Mouse (Mus musculus) neural tube, embryonic 15.5 days (tissue): ENCODE measurements at regions not wholly inside any gene's neighbourhood (a gene's known extent, or its start where the extent isn't known, plus 50 kb on each side); places are given as distances from the start of the nearest gene placed in this dataset.

ENCODE experiments used
- ATAC-seq: fragments of 200-750 bp; cut with Nextera tagmentation; 2 replicates; pipeline ENCODE4 v1.8.0; 2017; ENCODE audit warnings: mild to moderate bottlenecking, moderate TSS enrichment, moderate library complexity; ENCODE audit not compliant: low FRiP score
- H3K27ac ChIP-seq: fragments of 300-500 bp; sonication (generic); replicated peaks from 2 replicates; pipeline ENCODE4 v1.5.1; 2015; ENCODE audit warnings: mild to moderate bottlenecking, inconsistent platforms
- H3K27me3 ChIP-seq: fragments of 300-500 bp; sonication (generic); replicated peaks from 2 replicates; pipeline ENCODE4 v1.6.1; 2015; ENCODE audit warnings: inconsistent platforms
- H3K36me3 ChIP-seq: fragments of 300-500 bp; sonication (generic); 2 replicates; pipeline ENCODE4 v1.6.1; 2015; ENCODE audit warnings: inconsistent platforms
- H3K4me1 ChIP-seq: fragments of 300-500 bp; sonication (generic); 2 replicates; pipeline ENCODE4 v1.6.1; 2015; ENCODE audit warnings: inconsistent platforms
- H3K4me2 ChIP-seq: fragments of 300-500 bp; sonication (generic); 2 replicates; pipeline ENCODE4 v1.6.1; 2015; ENCODE audit warnings: inconsistent platforms, mild to moderate bottlenecking, moderate library complexity
- H3K4me3 ChIP-seq: fragments of 300-500 bp; sonication (generic); replicated peaks from 2 replicates; pipeline ENCODE4 v1.5.1; 2015; ENCODE audit warnings: mild to moderate bottlenecking, inconsistent platforms
- H3K9ac ChIP-seq: fragments of 300-500 bp; sonication (generic); replicated peaks from 2 replicates; pipeline ENCODE4 v1.6.1; 2015; ENCODE audit warnings: mild to moderate bottlenecking, inconsistent platforms
- H3K9me3 ChIP-seq: fragments of 300-500 bp; sonication (generic); replicated peaks from 2 replicates; pipeline ENCODE4 v1.6.1; 2016; ENCODE audit warnings: inconsistent platforms
- whole genome bisulfite sequencing: fragments of 180-500 bp; shearing (Covaris S2); methylation state at CpG from one replicate; pipeline ENCODE4 v1.1.7; 2015; ENCODE audit warnings: mixed read lengths; 5-methylcytosine and 5-hydroxymethylcytosine counted together

DNA sequence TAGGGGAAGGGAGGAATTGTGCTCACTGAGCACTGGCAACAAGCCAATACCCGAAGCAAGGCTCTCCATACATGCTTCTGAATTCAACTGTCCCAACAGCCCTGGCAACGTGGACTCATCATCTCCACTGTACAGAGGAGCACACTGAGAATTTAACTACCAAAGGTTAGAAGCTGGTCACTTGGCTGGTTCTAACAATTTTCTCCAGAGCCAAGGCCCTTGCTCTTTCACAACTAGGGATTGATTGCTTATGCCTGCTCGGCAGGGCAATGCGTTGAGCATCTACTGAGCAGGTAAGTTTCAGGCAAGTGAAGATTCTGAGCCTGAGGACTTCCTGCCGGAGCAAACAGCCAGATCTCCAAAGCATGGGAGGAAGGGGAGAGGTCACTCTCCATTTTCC, 616.0 kb upstream of the Cdh5 start:
- H3K4me3 ChIP-seq, result no peak overlapping the region
- WGBS, result 76% methylated on average over 5 of the region's 5 CpGs
- no peak overlapping the region for H3K9ac ChIP-seq
- H3K27ac ChIP-seq, result no peak overlapping the region
- peaks cover 7% of the 10 kb centered on the region for H3K4me1 ChIP-seq
- no peaks in the 10 kb centered on the region for H3K9me3 ChIP-seq
- H3K4me2 ChIP-seq, result no peak overlapping the region
- ATAC-seq, result no peak
- no peaks in the 10 kb centered on the region for H3K36me3 ChIP-seq
- H3K27me3 ChIP-seq, result no peaks in the 10 kb centered on the region

- H3K9ac ChIP-seq, result no peak overlapping the region
- no peaks in the 10 kb centered on the region for H3K4me1 ChIP-seq
- no peaks in the 10 kb centered on the region for H3K9me3 ChIP-seq
- H3K27ac ChIP-seq, result no peak overlapping the region
- no peaks in the 10 kb centered on the region for H3K27me3 ChIP-seq
- 81% methylated on average over 3 of the region's 3 CpGs for WGBS
- ATAC-seq, result no peak
- no peaks in the 10 kb centered on the region for H3K36me3 ChIP-seq
- H3K4me2 ChIP-seq, result no peak overlapping the region
- H3K4me3 ChIP-seq, result no peak overlapping the region
Observed at GRCm38 (mm10) chr8:103489411-103489810, 612.0 kb upstream of the Cdh5 start.

GRCm38 (mm10) chr8:103492914-103493517, 608.4 kb upstream of the Cdh5 start:
- Histone ChIP-seq H3K9me3 (no peaks in the 10 kb centered on the region), H3K4me1 (no peaks in the 10 kb centered on the region), H3K27me3 (no peaks in the 10 kb centered on the region), H3K9ac (no peak overlapping the region), H3K4me2 (no peak overlapping the region), H3K36me3 (no peaks in the 10 kb centered on the region), H3K27ac (no peak overlapping the region), H3K4me3 (no peak overlapping the region)
- 78% methylated on average over 7 of the region's 7 CpGs for WGBS
- no peak for ATAC-seq

DNA sequence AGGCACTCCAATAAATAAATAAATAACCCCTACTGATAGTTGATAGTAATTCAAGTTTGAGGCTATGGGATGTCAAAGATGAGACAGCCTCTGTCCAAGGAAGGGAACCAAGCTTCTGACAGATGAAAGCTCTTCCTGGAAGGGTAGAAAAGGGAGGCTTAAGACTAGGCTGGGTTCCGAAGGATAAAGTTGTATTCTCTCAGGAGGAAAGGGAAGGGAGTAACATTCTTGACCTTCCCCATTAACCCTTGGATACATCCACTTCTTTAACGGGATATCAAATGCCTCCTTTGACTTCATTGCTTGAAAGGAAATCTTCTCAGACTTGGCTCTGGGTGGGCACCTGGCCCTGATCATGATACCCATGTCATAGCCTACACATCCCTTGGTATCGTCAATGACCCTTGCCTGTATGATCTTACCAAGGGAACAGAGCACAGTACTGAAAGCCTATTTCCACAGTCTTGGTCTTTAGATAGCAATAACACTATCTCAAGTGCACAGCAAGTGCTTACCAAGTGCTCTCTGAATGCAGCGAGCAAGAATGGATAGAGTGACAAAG, 607.4 kb upstream of the Cdh5 start:
- Histone ChIP-seq H3K4me3 (no peak overlapping the region), H3K9me3 (no peaks in the 10 kb centered on the region), H3K4me1 (no peaks in the 10 kb centered on the region), H3K27me3 (no peaks in the 10 kb centered on the region), H3K4me2 (no peak overlapping the region), H3K9ac (no peak overlapping the region), H3K27ac (no peak overlapping the region), H3K36me3 (no peaks in the 10 kb centered on the region)
- ATAC-seq, result no peak
- WGBS, result 95% methylated on average over 4 of the region's 4 CpGs

GRCm38 (mm10) chr8:103494670-103495069, 606.8 kb upstream of the Cdh5 start:
- no peak overlapping the region for H3K4me2 ChIP-seq
- H3K4me1 ChIP-seq, result no peaks in the 10 kb centered on the region
- 62% methylated on average over 1 of the region's 1 CpGs for WGBS

DNA sequence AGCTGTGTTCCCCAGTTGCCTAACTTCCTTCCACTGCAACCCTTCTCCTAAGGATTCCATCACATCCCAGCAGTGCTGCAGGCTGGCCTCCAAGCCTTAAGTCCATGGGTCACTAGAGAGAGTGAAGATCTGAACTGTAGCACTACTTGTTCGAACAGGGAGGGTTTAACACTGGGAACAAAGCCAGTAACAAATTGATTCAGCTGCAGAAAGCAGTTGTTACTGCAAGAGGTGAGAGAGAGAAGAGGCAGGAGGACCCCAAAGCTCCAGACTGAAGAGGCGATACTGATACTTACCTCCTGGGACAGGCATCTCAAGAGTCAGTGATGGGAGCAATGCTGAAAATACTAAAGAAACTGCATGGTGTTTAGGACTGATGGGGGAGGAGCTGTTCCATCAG, 600.1 kb upstream of the Cdh5 start:
- 68% methylated on average over 2 of the region's 2 CpGs for WGBS
- no peak overlapping the region for H3K27ac ChIP-seq
- no peak for ATAC-seq
- no peaks in the 10 kb centered on the region for H3K4me1 ChIP-seq
- no peak overlapping the region for H3K4me3 ChIP-seq
- no peaks in the 10 kb centered on the region for H3K27me3 ChIP-seq
- no peak overlapping the region for H3K9ac ChIP-seq
- no peak overlapping the region for H3K4me2 ChIP-seq
- H3K9me3 ChIP-seq, result no peaks in the 10 kb centered on the region
- no peaks in the 10 kb centered on the region for H3K36me3 ChIP-seq

More at GRCm38 (mm10) chr8:103494670-103495069, 606.8 kb upstream of the Cdh5 start:
- no peaks in the 10 kb centered on the region for H3K36me3 ChIP-seq
- H3K27ac ChIP-seq, result no peak overlapping the region
- H3K4me3 ChIP-seq, result no peak overlapping the region
- H3K9me3 ChIP-seq, result no peaks in the 10 kb centered on the region
- no peak overlapping the region for H3K9ac ChIP-seq
- no peaks in the 10 kb centered on the region for H3K27me3 ChIP-seq
- no peak for ATAC-seq

DNA sequence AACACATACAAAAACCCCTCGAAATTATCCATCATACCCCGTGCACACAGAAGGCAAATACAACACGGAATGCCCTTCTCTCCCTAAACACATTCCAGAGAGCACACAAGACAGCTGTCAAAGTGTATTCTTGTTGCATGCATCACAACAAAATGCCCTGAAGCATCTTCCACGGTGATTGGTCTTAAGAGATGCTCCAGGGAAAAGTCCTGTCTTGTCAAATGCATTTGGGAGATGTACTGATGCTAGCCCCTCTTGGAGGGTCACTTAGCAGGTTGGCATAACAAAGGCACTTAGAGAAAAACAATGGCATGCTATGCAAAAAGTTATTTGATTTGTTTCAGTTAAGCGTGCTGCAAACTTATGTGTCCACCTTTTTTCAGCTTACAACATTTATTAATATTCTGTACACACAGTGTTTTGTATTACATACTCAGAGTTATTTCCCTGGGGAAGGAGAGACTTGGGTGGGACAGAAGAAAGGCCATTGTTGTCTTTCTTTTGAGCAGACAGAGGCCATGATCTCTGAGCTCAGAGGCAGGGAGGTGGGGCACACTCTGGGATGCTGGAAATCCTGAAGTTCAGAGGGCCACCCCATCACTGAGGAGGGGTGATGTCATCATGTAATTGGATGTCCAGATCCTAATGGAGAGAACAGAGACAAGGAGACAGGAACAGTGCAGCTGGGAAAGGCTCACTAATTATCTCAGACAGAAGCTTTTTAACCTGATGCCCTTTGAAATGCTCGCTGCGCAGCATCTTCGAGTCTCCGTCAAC, 598.2 kb upstream of the Cdh5 start:
- no peak for ATAC-seq
- H3K27me3 ChIP-seq, result no peaks in the 10 kb centered on the region
- H3K4me2 ChIP-seq, result no peak overlapping the region
- no peak overlapping the region for H3K27ac ChIP-seq
- H3K4me3 ChIP-seq, result no peak overlapping the region
- no peaks in the 10 kb centered on the region for H3K36me3 ChIP-seq
- H3K9me3 ChIP-seq, result no peaks in the 10 kb centered on the region
- WGBS, result 80% methylated on average over 9 of the region's 9 CpGs
- H3K9ac ChIP-seq, result no peak overlapping the region
- no peaks in the 10 kb centered on the region for H3K4me1 ChIP-seq

DNA sequence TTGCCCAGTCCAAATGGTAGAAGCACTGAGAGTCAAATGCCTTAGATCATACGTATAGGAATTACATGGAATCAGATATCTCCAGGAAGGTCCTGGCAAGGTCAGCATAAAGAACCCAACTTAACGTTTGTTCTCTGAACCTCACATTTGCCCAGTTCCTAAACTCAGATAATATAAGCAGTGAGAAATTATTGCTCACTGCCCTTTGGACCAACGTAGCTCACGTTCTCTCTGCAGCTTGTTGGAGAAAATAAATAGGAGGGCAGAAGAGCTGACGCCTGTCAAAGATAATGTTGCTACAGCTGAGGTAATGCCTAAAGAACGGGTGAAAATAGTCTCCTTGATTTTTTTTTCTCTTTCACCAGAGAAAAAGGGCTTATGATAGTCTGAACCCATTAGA, 595.1 kb upstream of the Cdh5 start:
- no peak for ATAC-seq
- 78% methylated on average over 6 of the region's 6 CpGs for WGBS

GRCm38 (mm10) chr8:103507068-103507467, 594.4 kb upstream of the Cdh5 start:
- Histone ChIP-seq H3K27me3 (no peaks in the 10 kb centered on the region), H3K27ac (no peak overlapping the region), H3K9me3 (no peaks in the 10 kb centered on the region), H3K36me3 (no peaks in the 10 kb centered on the region), H3K4me1 (no peaks in the 10 kb centered on the region), H3K4me2 (no peak overlapping the region), H3K4me3 (no peak overlapping the region), H3K9ac (no peak overlapping the region)
- ATAC-seq, result no peak
- WGBS, result 73% methylated on average over 5 of the region's 5 CpGs

More for the DNA sequence above, 595.1 kb upstream of the Cdh5 start:
- no peak overlapping the region for H3K4me3 ChIP-seq
- no peak overlapping the region for H3K27ac ChIP-seq
- no peaks in the 10 kb centered on the region for H3K4me1 ChIP-seq
- H3K36me3 ChIP-seq, result no peaks in the 10 kb centered on the region
- H3K9ac ChIP-seq, result no peak overlapping the region
- H3K27me3 ChIP-seq, result no peaks in the 10 kb centered on the region
- H3K9me3 ChIP-seq, result no peaks in the 10 kb centered on the region
- H3K4me2 ChIP-seq, result no peak overlapping the region

- no peak for ATAC-seq
- Histone ChIP-seq H3K27me3 (no peaks in the 10 kb centered on the region), H3K4me2 (no peak overlapping the region), H3K36me3 (no peaks in the 10 kb centered on the region), H3K9me3 (no peaks in the 10 kb centered on the region), H3K4me3 (no peak overlapping the region), H3K4me1 (no peaks in the 10 kb centered on the region), H3K27ac (no peak overlapping the region), H3K9ac (no peak overlapping the region)
- 77% methylated on average over 4 of the region's 4 CpGs for WGBS
Observed at GRCm38 (mm10) chr8:103520141-103520866, 581.1 kb upstream of the Cdh5 start.

DNA sequence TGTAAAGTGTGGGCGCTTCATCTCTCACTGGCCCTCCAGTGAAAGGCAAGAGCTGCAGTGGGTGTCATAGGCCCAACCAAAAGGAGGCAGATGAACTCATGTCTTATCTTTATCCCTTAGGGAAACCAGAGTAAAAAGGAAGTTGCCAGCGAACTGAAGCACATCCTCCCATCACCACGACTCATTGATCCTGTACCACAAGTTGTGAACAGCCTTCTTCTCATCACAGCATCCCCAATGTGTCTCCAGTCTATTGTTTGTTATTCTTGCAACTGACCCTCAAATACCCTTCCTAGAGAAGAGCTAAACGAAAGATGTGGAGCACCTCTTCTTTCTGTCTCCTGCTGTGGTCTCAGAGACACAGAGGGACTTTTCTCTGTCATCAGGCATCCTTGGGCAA, 570.5 kb upstream of the Cdh5 start:
- Histone ChIP-seq H3K4me1 (no peaks in the 10 kb centered on the region), H3K36me3 (no peaks in the 10 kb centered on the region), H3K4me3 (no peak overlapping the region), H3K4me2 (no peak overlapping the region), H3K27me3 (no peaks in the 10 kb centered on the region), H3K27ac (no peak overlapping the region), H3K9me3 (no peaks in the 10 kb centered on the region), H3K9ac (no peak overlapping the region)
- WGBS, result 78% methylated on average over 4 of the region's 4 CpGs
- ATAC-seq, result no peak

GRCm38 (mm10) chr8:103534971-103535370, 566.5 kb upstream of the Cdh5 start:
- no peak for ATAC-seq
- Histone ChIP-seq H3K9me3 (no peaks in the 10 kb centered on the region), H3K27ac (no peak overlapping the region), H3K4me3 (no peak overlapping the region), H3K4me1 (no peaks in the 10 kb centered on the region), H3K27me3 (no peaks in the 10 kb centered on the region), H3K36me3 (no peaks in the 10 kb centered on the region), H3K4me2 (no peak overlapping the region), H3K9ac (no peak overlapping the region)
- 90% methylated on average over 4 of the region's 4 CpGs for WGBS
